Mouse (Mus musculus) small intestine, adult 2 months (tissue): Measurements from ENCODE around the gene Aurkb.

Experiments
- CTCF ChIP-seq: fragments of 200-500 bp; IDR thresholded peaks from 2 replicates; pipeline ENCODE4 v1.5.1; 2012; ENCODE audit warnings: low read depth, mild to moderate bottlenecking, control low read depth, inconsistent platforms, low read length, moderate library complexity, mixed read lengths; ENCODE audit not compliant: insufficient replicate concordance, insufficient read length; ENCODE audit errors: extremely low read depth
- POLR2A ChIP-seq: fragments of 200-500 bp; IDR thresholded peaks from 2 replicates; pipeline ENCODE4 v1.6.1; 2012; ENCODE audit warnings: low read depth, mild to moderate bottlenecking, control low read depth, inconsistent platforms, low read length, moderate library complexity

GRCm38 (mm10) chr11:69066163-69066861 is 20.9 kb downstream of the Aurkb start:
- TF ChIP-seq POLR2A (no peak), CTCF (no peak)
